In the genomic region with DNA sequence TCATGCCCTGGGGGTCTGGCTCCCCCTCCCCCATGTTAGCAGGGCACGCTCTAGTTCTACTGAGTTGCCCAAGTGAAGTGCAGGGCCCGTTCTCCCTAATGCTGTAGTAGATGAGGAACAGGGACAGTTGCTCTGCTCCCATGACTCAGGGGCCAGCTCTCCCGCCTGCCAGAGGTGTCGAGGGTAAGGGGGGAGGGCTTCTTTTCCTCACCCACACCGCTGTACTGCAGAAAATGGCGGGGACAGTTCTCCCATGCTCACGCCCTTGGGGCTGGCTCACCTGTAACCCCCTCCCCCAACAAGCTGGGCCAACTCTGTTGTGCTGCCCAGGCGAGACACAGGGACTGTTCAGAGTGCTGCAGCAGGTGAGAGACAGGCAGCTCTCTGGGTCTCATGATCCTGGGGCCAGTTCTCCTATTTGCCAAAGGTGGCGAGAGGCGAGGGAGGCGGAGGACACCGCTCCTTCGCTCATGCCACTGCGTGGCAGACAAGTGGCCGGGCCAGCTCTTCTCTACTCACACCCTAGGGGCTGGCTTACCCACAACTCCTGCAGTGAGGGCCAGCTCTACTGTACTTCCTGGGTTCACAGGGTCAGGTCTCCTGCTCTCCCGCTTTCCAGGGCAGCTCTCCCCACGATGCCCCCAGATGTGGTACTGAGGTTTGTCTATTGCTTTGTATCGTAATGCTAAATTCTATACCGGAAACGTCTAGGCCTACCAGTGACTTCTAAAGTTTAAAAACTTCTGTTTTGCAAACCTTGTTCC, we compare ENCODE assay signal across 13 mouse cellular contexts. TPM values are rescaled to one million over a fixed set of nuclear protein-coding genes. Genes with fewer than 3 reads are reported as not detected.
DNase-seq lines count a peak whose midpoint lies in the region; ATAC-seq and TF ChIP-seq lines count a peak whose summit lies in the region.
"Had no signal": no experiment of that assay in that cellular context is flagged by ENCODE, and none has a peak within 500 bp of the region (broad histone marks: within the 10 kb centered on the region; RNA-seq: fewer than 3 reads in every experiment).

No protein-coding gene starts in this region.

- H3K9me3 ChIP-seq in intestine, embryonic 15.5 days = no peaks in the 10 kb centered on the region
- H3K9me3 ChIP-seq in intestine, postnatal 0 days (ENCODE audit: control insufficient read depth) = no peaks in the 10 kb centered on the region
- no peaks in the 10 kb centered on the region for H3K9me3 ChIP-seq in E14TG2a.4 (ENCODE audit: low read length)
- no peaks in the 10 kb centered on the region for H3K9me3 ChIP-seq in liver, embryonic 14.5 days (ENCODE audit: control insufficient read depth, low read length)
- H3K9me3 ChIP-seq: neural tube, embryonic 13.5 days had no signal

- no peak for TF ChIP-seq CTCF in intestine, postnatal 0 days (IDR thresholded peaks at IDR 0.05; ENCODE audit: low read depth)
- TF ChIP-seq CTCF in E14TG2a.4 (conservative IDR thresholded peaks at IDR 0.05; ENCODE audit: low read length) = no peak
- TF ChIP-seq CTCF in bone marrow, adult 2 months (IDR thresholded peaks at IDR 0.05; ENCODE audit: control insufficient read depth, insufficient read depth, low read length) = no peak
- no peak for TF ChIP-seq CTCF in liver, embryonic 14.5 days (IDR thresholded peaks at IDR 0.05; ENCODE audit: low read depth)

- H3K27ac ChIP-seq in intestine, embryonic 15.5 days = no peak overlapping the region
- H3K27ac ChIP-seq in intestine, postnatal 0 days (ENCODE audit: low read depth, low read length) = no peak overlapping the region
- no peak overlapping the region for H3K27ac ChIP-seq in bone marrow, adult 2 months (ENCODE audit: control insufficient read depth, insufficient read depth, low read depth, low read length, poor library complexity)
- H3K27ac ChIP-seq in liver, embryonic 14.5 days = no peak overlapping the region
- H3K27ac ChIP-seq: neural tube, embryonic 13.5 days had no signal

- peak overlapping the region; percentile 9; the same call in 1 of the 2 replicates for H3K4me3 ChIP-seq in intestine, embryonic 15.5 days (replicated peaks)
- no peak overlapping the region for H3K4me3 ChIP-seq in intestine, postnatal 0 days (ENCODE audit: low read depth, low read length)
- peak overlapping the region; percentile 89 for H3K4me3 ChIP-seq in E14TG2a.4 (replicated peaks; ENCODE audit: low read length)
- H3K4me3 ChIP-seq in bone marrow, adult 2 months (replicated peaks; ENCODE audit: control insufficient read depth, low read depth, low read length) = peak overlapping the region; percentile 9
- H3K4me3 ChIP-seq in liver, embryonic 14.5 days (ENCODE audit: insufficient read depth in 1 of 2, low read depth in 2 of 2, low read length in 2 of 2) = no peak overlapping the region
- H3K4me3 ChIP-seq: neural tube, embryonic 13.5 days had no signal

- H3K27me3 ChIP-seq in intestine, embryonic 15.5 days (replicated peaks) = no peaks in the 10 kb centered on the region
- no peaks in the 10 kb centered on the region for H3K27me3 ChIP-seq in intestine, postnatal 0 days (replicated peaks; ENCODE audit: control insufficient read depth, insufficient read depth, low read length)
- no peaks in the 10 kb centered on the region for H3K27me3 ChIP-seq in E14TG2a.4 (ENCODE audit: insufficient read depth, low read length)
- H3K27me3 ChIP-seq in liver, embryonic 14.5 days (ENCODE audit: control insufficient read depth, insufficient read depth, low read length) = no peaks in the 10 kb centered on the region
- H3K27me3 ChIP-seq: neural tube, embryonic 13.5 days had no signal

- no peaks in the 10 kb centered on the region for H3K36me3 ChIP-seq in intestine, embryonic 15.5 days
- no peaks in the 10 kb centered on the region for H3K36me3 ChIP-seq in intestine, postnatal 0 days (ENCODE audit: control insufficient read depth, insufficient read depth)
- H3K36me3 ChIP-seq in E14TG2a.4 (ENCODE audit: insufficient read depth, low read length) = peaks cover 58% of the 10 kb centered on the region
- H3K36me3 ChIP-seq in liver, embryonic 14.5 days (replicated peaks; ENCODE audit: control insufficient read depth, insufficient read depth, low read depth) = no peaks in the 10 kb centered on the region
- H3K36me3 ChIP-seq: neural tube, embryonic 13.5 days had no signal

- 84% methylated on average over 20 of the region's 20 CpGs for WGBS in intestine, embryonic 15.5 days
- 78% methylated on average over 20 of the region's 20 CpGs for WGBS in intestine, postnatal 0 days
- 83% methylated on average over 20 of the region's 20 CpGs for WGBS in bone marrow, adult 2 months
- 66% methylated on average over 20 of the region's 20 CpGs for WGBS in liver, embryonic 14.5 days (ENCODE audit: insufficient replicate concordance)

- no peaks in the 10 kb centered on the region for H3K4me1 ChIP-seq in intestine, embryonic 15.5 days (replicated peaks)
- no peaks in the 10 kb centered on the region for H3K4me1 ChIP-seq in intestine, postnatal 0 days (replicated peaks; ENCODE audit: control insufficient read depth, insufficient read depth, low read length)
- peaks cover 72% of the 10 kb centered on the region for H3K4me1 ChIP-seq in E14TG2a.4 (replicated peaks; ENCODE audit: low read depth, low read length)
- H3K4me1 ChIP-seq in bone marrow, adult 2 months (ENCODE audit: control insufficient read depth, insufficient read depth, low read length) = no peaks in the 10 kb centered on the region
- H3K4me1 ChIP-seq in liver, embryonic 14.5 days (replicated peaks; ENCODE audit: control insufficient read depth in 2 of 2, insufficient read depth in 2 of 2, low read length in 1 of 2) = no peaks in the 10 kb centered on the region
- H3K4me1 ChIP-seq: neural tube, embryonic 13.5 days had no signal

- no peak overlapping the region for H3K9ac ChIP-seq in intestine, embryonic 15.5 days
- H3K9ac ChIP-seq in intestine, postnatal 0 days (ENCODE audit: low read depth, low read length) = no peak overlapping the region
- no peak overlapping the region for H3K9ac ChIP-seq in liver, embryonic 14.5 days (replicated peaks)
- H3K9ac ChIP-seq: neural tube, embryonic 13.5 days had no signal

- no peak for TF ChIP-seq POLR2A in bone marrow, adult 2 months (IDR thresholded peaks at IDR 0.05; ENCODE audit: borderline replicate concordance, control insufficient read depth, low read depth, low read length)

- no peak for TF ChIP-seq EP300 in liver, embryonic 14.5 days (IDR thresholded peaks at IDR 0.05; ENCODE audit: low read depth)

- no peak overlapping the region for H3K4me2 ChIP-seq in intestine, embryonic 15.5 days (replicated peaks)
- no peak overlapping the region for H3K4me2 ChIP-seq in intestine, postnatal 0 days (replicated peaks; ENCODE audit: low read depth)
- peak overlapping the region; percentile 2; the same call in 1 of the 2 replicates for H3K4me2 ChIP-seq in liver, embryonic 14.5 days (ENCODE audit: low read depth)
- H3K4me2 ChIP-seq: neural tube, embryonic 13.5 days had no signal

- ATAC-seq in intestine, embryonic 15.5 days = 0 out of 2 replicates have a peak, but pooled peaks have one; percentile 41
- no peak for ATAC-seq in intestine, postnatal 0 days
- ATAC-seq in liver, embryonic 14.5 days (ENCODE audit: insufficient read depth) = no peak

- DNase-seq in liver, embryonic 14.5 days (ENCODE audit: low read depth in 3 of 3, low spot score in 3 of 3) = no peak
- DNase-seq in left cerebral cortex, adult 9 months (ENCODE audit: low spot score in 2 of 2) = no peak
- DNase-seq in spleen, postnatal 14 days (ENCODE audit: low spot score in 2 of 2) = no peak
- DNase-seq in adrenal gland, adult (ENCODE audit: inconsistent age in 2 of 2, low spot score in 1 of 2) = no peak
- DNase-seq: cerebellum, postnatal 14 days; heart, adult 11 months; kidney, adult 11 months; right cerebral cortex, postnatal 25 days had no signal

RNA-seq across cellular contexts. Expression of gene Smoc1, which starts 7.9 kb away (rescaled TPM):
- 8.1 and 9.6 TPM in 2 replicates for polyA plus RNA-seq in intestine, embryonic 15.5 days (2015; fragmentation: Nextera tagmentation; extraction: Ambion mirVana)
- polyA plus RNA-seq in intestine, postnatal 0 days (2015; fragmentation: Nextera tagmentation; extraction: Ambion mirVana) = 3.9 and 4.6 TPM in 2 replicates
- 2.4 and 3.9 TPM in 2 replicates for polyA plus RNA-seq in bone marrow, adult 2 months (2011; ENCODE audit: insufficient read depth, insufficient read length, low replicate concordance, missing spikeins)
- 6.6 and 6.9 TPM in 2 replicates for polyA plus RNA-seq in liver, embryonic 14.5 days (2012; rRNA removed)
- polyA plus RNA-seq in liver, embryonic 14.5 days (2014; fragmentation: Nextera tagmentation; extraction: Ambion mirVana) = 4.6 and 5.4 TPM in 2 replicates

RNA-seq across cellular contexts. Expression of gene Slc10a1, which starts 50.2 kb away (rescaled TPM):
- 0.36 and 0.47 TPM in 2 replicates for polyA plus RNA-seq in intestine, embryonic 15.5 days (2015; fragmentation: Nextera tagmentation; extraction: Ambion mirVana)
- polyA plus RNA-seq in intestine, postnatal 0 days (2015; fragmentation: Nextera tagmentation; extraction: Ambion mirVana) = 0.43 and 0.56 TPM in 2 replicates
- polyA plus RNA-seq in bone marrow, adult 2 months (2011; ENCODE audit: insufficient read depth, insufficient read length, low replicate concordance, missing spikeins) = 1.8 TPM in 1 of 2 replicates, not detected in the other
- polyA plus RNA-seq in liver, embryonic 14.5 days (2012; rRNA removed) = 1.7 and 2.0 TPM in 2 replicates
- 3.8 and 4.0 TPM in 2 replicates for polyA plus RNA-seq in liver, embryonic 14.5 days (2014; fragmentation: Nextera tagmentation; extraction: Ambion mirVana)

Comparison
In these comparisons a context has a peak if more than half of its experiments do, and no peak if none do; other contexts are left out.
1. H3K4me3 ChIP-seq: peak in intestine, embryonic 15.5 days (single experiment), E14TG2a.4 (single experiment) and bone marrow, adult 2 months (single experiment); none in intestine, postnatal 0 days (single experiment) and liver, embryonic 14.5 days (0 of 2).